Mouse (Mus musculus) liver, postnatal 0 days (tissue): ENCODE results near the gene Prss50. TPM values are rescaled to one million over a fixed set of nuclear protein-coding genes. Genes with fewer than 3 reads are reported as not detected.

Source experiments
- ATAC-seq: fragments of 200-750 bp; cut with Nextera tagmentation; 2 replicates; pipeline ENCODE4 v1.8.0; 2017; ENCODE audit warnings: mild to moderate bottlenecking, moderate library complexity
- DNase-seq: peaks from one replicate; pipeline ENCODE4 v3.0.0-alpha.2; 2016
- H3K27ac ChIP-seq: fragments of 300-500 bp; sonication (generic); 2 replicates; pipeline ENCODE4 v1.5.1; 2014; ENCODE audit warnings: antibody characterized with exemption, moderate library complexity, mild to moderate bottlenecking, low read depth
- H3K27me3 ChIP-seq: fragments of 300-500 bp; sonication (generic); 2 replicates; pipeline ENCODE4 v1.6.1; 2014; ENCODE audit warnings: low read length, control low read depth, mixed read lengths; ENCODE audit not compliant: insufficient read depth
- H3K36me3 ChIP-seq: fragments of 300-500 bp; sonication (generic); replicated peaks from 2 replicates; pipeline ENCODE4 v1.6.1; 2014; ENCODE audit warnings: mild to moderate bottlenecking, control low read depth, low read length, moderate library complexity, mixed read lengths; ENCODE audit not compliant: insufficient read depth
- H3K4me1 ChIP-seq: fragments of 300-500 bp; sonication (generic); 2 replicates; pipeline ENCODE4 v1.6.1; 2014; ENCODE audit warnings: antibody characterized with exemption, mild to moderate bottlenecking, control low read depth; ENCODE audit not compliant: insufficient read depth
- H3K4me2 ChIP-seq: fragments of 300-500 bp; sonication (generic); 2 replicates; pipeline ENCODE4 v1.6.1; 2014; ENCODE audit warnings: low read depth, mild to moderate bottlenecking, low read length, moderate library complexity, mixed read lengths
- H3K4me3 ChIP-seq: fragments of 300-500 bp; sonication (generic); 2 replicates; pipeline ENCODE4 v1.5.1; 2014; ENCODE audit warnings: low read depth, low read length
- H3K9ac ChIP-seq: fragments of 300-500 bp; sonication (generic); replicated peaks from 2 replicates; pipeline ENCODE4 v1.6.1; 2014; ENCODE audit warnings: mild to moderate bottlenecking, moderate library complexity
- H3K9me3 ChIP-seq: fragments of 300-500 bp; sonication (generic); 2 replicates; pipeline ENCODE4 v1.6.1; 2016; ENCODE audit warnings: mild to moderate bottlenecking, control low read depth, low read length, mixed read lengths
- CTCF ChIP-seq: sonication (generic); IDR thresholded peaks from 2 replicates; pipeline ENCODE4 v1.5.1; 2016; ENCODE audit warnings: antibody characterized with exemption, low read depth
- EP300 ChIP-seq: IDR thresholded peaks from 2 replicates; pipeline ENCODE4 v1.6.1; 2016; ENCODE audit warnings: antibody characterized with exemption, low read depth, mild to moderate bottlenecking
- WGBS: fragments of 180-500 bp; shearing (Covaris S2); extraction: QIAGEN DNeasy Blood & Tissue Kit; methylation state at CpG from one replicate; pipeline ENCODE4 v1.1.7; 2014; ENCODE audit not compliant: insufficient replicate concordance; 5-methylcytosine and 5-hydroxymethylcytosine counted together
- polyA plus RNA-seq: library from polyadenylated mRNA; unstranded; fragments of >200 nt; fragmentation: Nextera tagmentation; extraction: Ambion mirVana; gene quantifications from 2 replicates; pipeline ENCODE4 v1.2.1, GENCODE M21; 2015

Prss50 gene
- polyA plus RNA-seq, 1 experiment from 2014 or later, result 10.3 TPM

- no peak for DNase-seq
- H3K27me3 ChIP-seq, result peaks cover 5% of the 10 kb centered on the region; the same call in 1 of the 2 replicates
- H3K9ac ChIP-seq, result no peak overlapping the region
- no peaks in the 10 kb centered on the region for H3K9me3 ChIP-seq
- H3K4me1 ChIP-seq, result peaks cover 3% of the 10 kb centered on the region
- H3K4me2 ChIP-seq, result 0 out of 2 replicates have a peak overlapping the region, but pooled peaks have one; percentile 9
- H3K36me3 ChIP-seq, result no peaks in the 10 kb centered on the region
- no peak overlapping the region for H3K27ac ChIP-seq
- H3K4me3 ChIP-seq, result no peak overlapping the region
- WGBS, result 63% methylated on average over 5 of the region's 5 CpGs
- TF ChIP-seq CTCF (no peak), EP300 (peak; percentile 93)
- ATAC-seq, result peak; percentile 85
These were observed 1.3 kb downstream of the Prss50 start for GRCm38 (mm10) chr9:110858967-110859596.

- no peak for ATAC-seq
- Histone ChIP-seq H3K9me3 (no peaks in the 10 kb centered on the region), H3K4me3 (no peak overlapping the region), H3K4me1 (peaks cover 13% of the 10 kb centered on the region; the same call in 1 of the 2 replicates), H3K27ac (no peak overlapping the region), H3K27me3 (0 out of 2 replicates have a peak, but pooled peaks cover 4% of the 10 kb centered on the region), H3K36me3 (no peaks in the 10 kb centered on the region), H3K9ac (no peak overlapping the region), H3K4me2 (no peak overlapping the region)
- TF ChIP-seq CTCF (peak; percentile 92), EP300 (no peak)
- DNase-seq, result peak; percentile 70
- WGBS, result 17% methylated on average over 7 of the region's 7 CpGs
These were observed 13.3 kb downstream of the Prss50 start for GRCm38 (mm10) chr9:110871030-110871429.

- TF ChIP-seq CTCF, result no peak
- no peak for TF ChIP-seq EP300
- WGBS, result 21% methylated on average over 40 of the region's 40 CpGs
- DNase-seq (peak; percentile 51), ATAC-seq (no peak)
- H3K9ac ChIP-seq, result no peak overlapping the region
- H3K4me2 ChIP-seq, result peak overlapping the region; percentile 26; the same call in 1 of the 2 replicates
- 0 out of 2 replicates have a peak, but pooled peaks cover 4% of the 10 kb centered on the region for H3K27me3 ChIP-seq
- H3K4me3 ChIP-seq, result no peak overlapping the region
- H3K36me3 ChIP-seq, result no peaks in the 10 kb centered on the region
- 0 out of 2 replicates have a peak overlapping the region, but pooled peaks have one; percentile 0 for H3K27ac ChIP-seq
- H3K9me3 ChIP-seq, result no peaks in the 10 kb centered on the region
- peaks cover 17% of the 10 kb centered on the region; the same call in 1 of the 2 replicates for H3K4me1 ChIP-seq
These were observed 16.2 kb downstream of the Prss50 start for GRCm38 (mm10) chr9:110873681-110874659.

- Histone ChIP-seq H3K4me2 (no peak overlapping the region), H3K9me3 (no peaks in the 10 kb centered on the region), H3K4me3 (no peak overlapping the region), H3K36me3 (no peaks in the 10 kb centered on the region), H3K9ac (no peak overlapping the region), H3K27ac (peak overlapping the region; percentile 37; the same call in 1 of the 2 replicates), H3K27me3 (peaks cover 7% of the 10 kb centered on the region; the same call in 1 of the 2 replicates), H3K4me1 (peaks cover 17% of the 10 kb centered on the region; the same call in 1 of the 2 replicates)
- TF ChIP-seq CTCF (no peak), EP300 (no peak)
- DNase-seq (no peak), ATAC-seq (no peak)
- WGBS, result 37% methylated on average over 3 of the region's 3 CpGs
These were observed 17.0 kb downstream of the Prss50 start for GRCm38 (mm10) chr9:110874660-110875191.

GRCm38 (mm10) chr9:110875288-110875695 is 17.5 kb downstream of the Prss50 start:
- Histone ChIP-seq H3K4me2 (no peak overlapping the region), H3K4me1 (peaks cover 17% of the 10 kb centered on the region; the same call in 1 of the 2 replicates), H3K27me3 (peaks cover 12% of the 10 kb centered on the region), H3K36me3 (no peaks in the 10 kb centered on the region), H3K9ac (no peak overlapping the region), H3K4me3 (no peak overlapping the region), H3K27ac (peak overlapping the region; percentile 84), H3K9me3 (no peaks in the 10 kb centered on the region)
- DNase-seq (peak; percentile 74), ATAC-seq (peak; percentile 73)
- TF ChIP-seq CTCF (no peak), EP300 (no peak)
- WGBS, result 46% methylated on average over 2 of the region's 6 CpGs

- 32% methylated on average over 1 of the region's 1 CpGs for WGBS
- DNase-seq (no peak), ATAC-seq (0 out of 2 replicates have a peak, but pooled peaks have one; percentile 18)
- Histone ChIP-seq H3K4me3 (no peak overlapping the region), H3K9me3 (no peaks in the 10 kb centered on the region), H3K27me3 (peaks cover 21% of the 10 kb centered on the region), H3K36me3 (no peaks in the 10 kb centered on the region), H3K4me2 (peak overlapping the region; percentile 77; the same call in 1 of the 2 replicates), H3K9ac (peak overlapping the region; percentile 51), H3K27ac (peak overlapping the region; percentile 84), H3K4me1 (peaks cover 22% of the 10 kb centered on the region)
- no peak for TF ChIP-seq CTCF
These were observed 19.6 kb downstream of the Prss50 start for GRCm38 (mm10) chr9:110877353-110877752.
